Mouse (Mus musculus): ENCODE data around the gene Paxx.

GRCm38 (mm10) chr2:25425481-25425880, 35.4 kb downstream of the Paxx start:
- TF ChIP-seq CTCF (IDR thresholded peaks at IDR 0.05; ENCODE audit: extremely low read depth, insufficient read depth, low read length) (no peak), POLR2A (IDR thresholded peaks at IDR 0.05; ENCODE audit: extremely low read depth, insufficient read depth, low read length) (no peak)
